Mouse (Mus musculus): ENCODE measurements around the gene Crxos.
"Not testable (repeated sequence)": the region's sequence is repeated elsewhere in the genome, so short reads cannot be mapped to it uniquely, and the experiment has no call there.

The Crxos gene

GRCm38 (mm10) chr7:15882317-15882716 is at the start of gene Crxos:
TSS of gene Crxos (plus strand) at chr7:15882617.
- no peak for DNase-seq (ENCODE audit: low spot score in 2 of 2)

- DNase-seq (ENCODE audit: low spot score in 2 of 2) = no peak
Observed at GRCm38 (mm10) chr7:15839578-15839977, 42.8 kb upstream of the Crxos start, which contains the start of gene Obox6. TSS of gene Obox6 (minus strand) at chr7:15839678.

GRCm38 (mm10) chr7:15859657-15860056 is 22.8 kb upstream of the Crxos start:
- no peak for DNase-seq (ENCODE audit: low spot score in 2 of 2)

- DNase-seq (ENCODE audit: low spot score in 2 of 2) = no peak
Observed at GRCm38 (mm10) chr7:15864104-15864503, 18.3 kb upstream of the Crxos start.

- DNase-seq (ENCODE audit: low spot score in 2 of 2) = no peak
Observed at GRCm38 (mm10) chr7:15879756-15880155, 2.7 kb upstream of the Crxos start, which contains the start of gene Crx. TSS of gene Crx (minus strand) at chr7:15879968.

- no peak for DNase-seq (ENCODE audit: low spot score in 2 of 2)
Observed at GRCm38 (mm10) chr7:15881388-15881787, 1.0 kb upstream of the Crxos start.

GRCm38 (mm10) chr7:15881831-15882230 is 586 bp upstream of the Crxos start:
- no peak for DNase-seq (ENCODE audit: low spot score in 2 of 2)

GRCm38 (mm10) chr7:15884127-15884526 is 1.7 kb downstream of the Crxos start:
- no peak for DNase-seq (ENCODE audit: low spot score in 2 of 2)

- no peak for DNase-seq (ENCODE audit: low spot score in 2 of 2)
Observed at GRCm38 (mm10) chr7:15894251-15894650, 11.8 kb downstream of the Crxos start.

GRCm38 (mm10) chr7:15901366-15902048 is 19.1 kb downstream of the Crxos start:
- no peak for DNase-seq (ENCODE audit: low spot score in 2 of 2)

- DNase-seq (ENCODE audit: low spot score in 2 of 2) = no peak
Observed at GRCm38 (mm10) chr7:15905861-15906260, 23.4 kb downstream of the Crxos start.

GRCm38 (mm10) chr7:15906602-15907001 is 24.2 kb downstream of the Crxos start:
- no peak for DNase-seq (ENCODE audit: low spot score in 2 of 2)

GRCm38 (mm10) chr7:15907971-15908590 is 25.7 kb downstream of the Crxos start:
- no peak for DNase-seq (ENCODE audit: low spot score in 2 of 2)

GRCm38 (mm10) chr7:15910521-15910920 is 28.1 kb downstream of the Crxos start:
- no peak for DNase-seq (ENCODE audit: low spot score in 2 of 2)

GRCm38 (mm10) chr7:15912183-15912582 is 29.8 kb downstream of the Crxos start:
- peak; percentile 50 to 56 for DNase-seq (ENCODE audit: low spot score in 2 of 2)

- peak in 1 of 2 experiments; percentile 21 for DNase-seq (ENCODE audit: low spot score in 2 of 2)
Observed at GRCm38 (mm10) chr7:15914252-15914651, 31.8 kb downstream of the Crxos start.

GRCm38 (mm10) chr7:15914751-15915150 is 32.3 kb downstream of the Crxos start:
- no peak for DNase-seq (ENCODE audit: low spot score in 2 of 2)

- DNase-seq (ENCODE audit: low spot score in 2 of 2) = not testable (repeated sequence)
Observed at GRCm38 (mm10) chr7:15915695-15916094, 33.3 kb downstream of the Crxos start.

- DNase-seq (ENCODE audit: low spot score in 2 of 2) = no peak
Observed at GRCm38 (mm10) chr7:15916134-15916723, 33.8 kb downstream of the Crxos start.

GRCm38 (mm10) chr7:15916996-15917395 is 34.6 kb downstream of the Crxos start:
- no peak for DNase-seq (ENCODE audit: low spot score in 2 of 2)

- no peak for DNase-seq (ENCODE audit: low spot score in 2 of 2)
Observed at GRCm38 (mm10) chr7:15918371-15918770, 36.0 kb downstream of the Crxos start.

- DNase-seq (ENCODE audit: low spot score in 2 of 2) = no peak
Observed at GRCm38 (mm10) chr7:15919947-15920346, 37.5 kb downstream of the Crxos start.

GRCm38 (mm10) chr7:15920645-15921190 is 38.3 kb downstream of the Crxos start:
- no peak for DNase-seq (ENCODE audit: low spot score in 2 of 2)

All from spleen, postnatal 36 days (tissue).